Mouse (Mus musculus) lung, adult 18-20 months (tissue): ENCODE data around the gene Zdhhc1.

Source experiments
- DNase-seq, 2 experiments: peaks; one replicate each; pipeline ENCODE4 v3.0.0; 2022; ENCODE audit warnings: mixed read lengths in 2 of 2

The Zdhhc1 gene

DNA sequence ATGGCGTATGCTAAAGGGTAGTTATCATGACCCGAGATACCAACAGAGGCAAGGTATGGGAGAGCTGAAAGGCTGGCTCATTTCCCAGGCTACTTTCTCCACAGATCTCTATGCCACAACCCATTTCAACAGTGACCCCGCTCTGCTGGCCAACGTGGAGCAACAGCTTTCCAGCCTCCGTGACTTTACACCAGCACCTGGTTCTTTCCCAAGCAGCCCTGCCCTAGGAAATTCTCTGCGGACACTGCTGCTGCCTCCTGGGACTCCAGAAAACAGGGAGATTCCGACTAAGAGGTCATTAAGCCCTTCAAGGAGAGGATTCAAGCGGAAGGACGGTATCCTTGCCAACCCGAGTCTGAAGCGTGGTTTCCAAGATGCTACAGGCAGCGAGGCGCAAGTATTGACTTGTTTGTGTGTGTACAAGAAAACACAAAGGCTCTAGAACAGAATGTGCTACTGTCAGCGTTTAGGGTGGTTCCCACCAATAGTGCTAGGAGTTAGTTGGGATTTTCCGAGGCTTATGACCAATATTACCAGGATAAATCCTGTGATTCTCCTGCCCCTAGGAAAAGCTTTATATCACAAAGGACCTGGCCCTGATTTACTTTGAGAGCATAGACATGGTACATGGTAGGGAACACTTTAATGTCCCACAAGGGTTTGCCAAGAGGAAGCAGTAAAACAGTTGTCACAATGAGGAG is 44.6 kb downstream of the Zdhhc1 start:
- no peak for DNase-seq

DNA sequence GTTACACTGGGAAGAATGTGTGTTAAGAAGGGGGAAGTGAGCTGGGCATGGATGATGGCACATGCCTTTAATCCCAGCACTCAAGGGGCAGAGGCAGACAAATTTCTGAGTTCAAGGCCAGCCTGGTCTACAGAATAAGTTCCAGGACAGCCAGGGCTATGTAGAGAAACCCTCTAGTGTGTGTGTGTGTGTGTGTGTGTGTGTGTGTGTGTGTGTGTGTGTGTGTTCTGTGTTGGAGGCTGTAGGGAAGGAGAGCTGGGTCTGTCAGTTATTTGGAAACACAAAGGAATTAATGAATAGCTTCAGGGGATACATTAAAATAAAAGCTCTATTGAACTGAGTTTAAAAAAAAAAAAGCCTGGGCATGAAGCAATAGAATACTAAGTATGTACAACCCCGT is 45.7 kb downstream of the Zdhhc1 start:
- no peak for DNase-seq

GRCm38 (mm10) chr8:105448596-105448995 is 48.1 kb downstream of the Zdhhc1 start:
- no peak for DNase-seq

- no peak for DNase-seq
Observed at GRCm38 (mm10) chr8:105448188-105448587, 48.5 kb downstream of the Zdhhc1 start.

DNA sequence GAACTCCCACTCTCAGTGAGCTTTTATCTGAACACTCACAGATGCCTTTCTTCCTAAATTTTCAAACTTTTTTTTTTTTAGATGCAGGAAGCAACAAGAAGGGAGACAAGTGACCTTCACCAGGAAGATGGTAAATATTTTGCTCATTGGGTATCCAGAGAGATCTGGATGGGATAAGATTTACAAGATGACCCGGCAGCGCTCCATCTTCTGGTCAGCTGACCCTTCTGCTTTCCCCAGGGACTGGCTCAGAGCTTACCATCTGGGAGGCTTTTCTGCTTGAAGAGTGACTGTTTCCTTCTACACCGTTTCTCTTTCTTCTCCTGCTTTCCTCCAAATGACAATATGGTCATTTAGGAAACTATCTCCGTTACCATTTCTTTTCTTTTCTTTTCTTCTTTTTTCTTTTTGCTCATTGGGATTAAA is 50.6 kb downstream of the Zdhhc1 start:
- DNase-seq, result no peak

- no peak for DNase-seq
Observed at GRCm38 (mm10) chr8:105445296-105446126, 51.2 kb downstream of the Zdhhc1 start.

DNA sequence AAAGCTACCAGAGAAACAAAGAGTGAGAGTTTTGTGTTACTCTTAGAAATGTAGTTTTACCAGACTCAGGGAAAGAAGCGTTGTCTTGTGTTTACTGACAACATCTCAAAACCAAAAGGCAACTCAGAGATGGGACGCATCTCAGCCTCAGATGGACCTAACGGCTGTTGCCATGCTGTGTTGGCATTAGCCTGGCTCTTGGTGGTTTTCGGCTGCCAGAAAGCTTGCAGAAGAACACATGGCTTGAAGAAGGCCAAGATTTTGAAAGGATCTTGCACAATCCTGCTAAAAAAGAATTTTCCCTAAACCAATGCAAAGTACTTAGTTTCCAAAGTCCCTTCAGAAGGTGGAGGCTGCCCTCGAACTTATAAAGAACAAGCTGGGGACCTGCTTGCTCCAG is 54.0 kb downstream of the Zdhhc1 start:
- no peak for DNase-seq

DNA sequence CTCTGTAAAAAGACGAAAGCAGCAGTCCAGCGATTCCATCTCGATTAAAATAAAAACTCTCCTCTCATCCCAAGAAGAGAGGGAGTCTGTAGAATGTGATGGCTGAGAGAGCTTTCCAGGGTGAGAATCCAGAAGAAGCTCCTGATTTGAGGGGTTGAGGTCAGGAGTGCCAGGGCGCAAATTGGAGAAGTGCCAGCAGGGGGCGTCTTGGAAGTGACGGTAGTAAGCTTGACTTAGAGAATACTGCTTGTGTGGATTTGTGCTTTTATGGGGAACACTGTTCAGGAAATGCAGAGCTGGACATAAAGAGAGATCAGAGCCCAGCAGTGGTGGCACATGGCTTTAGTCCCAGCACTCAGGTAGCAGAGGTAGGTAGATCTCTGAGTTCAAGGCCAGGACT is 55.3 kb downstream of the Zdhhc1 start:
- DNase-seq, result peak in 1 of 2 experiments; percentile 42

DNA sequence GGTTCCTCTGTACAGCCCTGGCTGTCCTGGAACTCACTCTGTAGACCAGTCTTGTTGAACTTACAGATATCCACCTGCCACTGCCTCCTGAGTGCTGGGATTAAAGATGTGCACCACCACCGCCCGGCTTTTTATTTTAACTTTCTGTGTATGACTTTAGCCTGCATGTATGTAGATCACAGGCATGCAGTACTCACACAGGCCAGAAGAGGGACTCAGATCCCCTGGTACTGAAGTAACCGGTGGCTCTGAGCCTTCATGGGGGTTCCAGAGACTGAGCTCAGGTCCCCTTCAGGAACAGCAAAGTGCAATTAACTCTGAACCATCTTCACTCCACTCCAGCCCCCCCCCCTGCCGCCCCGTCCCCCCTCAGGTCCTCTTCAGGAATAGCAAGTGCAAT is 57.8 kb downstream of the Zdhhc1 start:
- DNase-seq, result peak; percentile 38 to 45

DNA sequence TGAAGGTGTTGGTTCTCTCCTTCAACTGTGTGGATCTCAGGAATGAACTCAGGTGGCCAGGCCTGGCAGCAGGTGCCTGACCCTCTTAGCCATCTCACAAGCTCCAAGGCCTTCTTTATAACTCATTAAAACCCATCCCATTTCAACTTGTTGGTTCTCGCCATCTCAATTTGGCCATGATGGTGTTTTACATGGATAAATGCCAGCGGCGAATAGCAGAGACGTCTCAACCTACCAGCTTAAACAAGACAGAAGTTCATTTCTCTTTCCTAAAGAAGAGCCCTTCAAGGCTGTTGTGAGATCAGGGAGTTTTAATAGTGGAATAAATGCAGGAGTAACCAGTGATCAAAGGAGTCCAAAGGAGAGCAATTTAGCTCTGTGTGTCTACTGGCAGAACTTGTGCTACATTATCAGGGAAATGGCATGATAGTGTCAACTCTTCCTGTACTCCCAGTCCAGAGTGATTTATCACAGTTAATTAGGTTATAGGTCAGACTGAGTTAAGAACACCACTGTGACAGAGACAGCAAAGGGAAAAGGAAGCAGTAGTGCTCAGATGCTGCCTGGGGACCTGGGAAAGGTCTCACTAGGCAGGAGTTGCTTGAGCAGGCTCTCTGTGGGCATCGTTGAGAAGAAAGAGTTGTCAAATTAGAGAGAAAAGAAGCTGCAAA is 59.5 kb downstream of the Zdhhc1 start:
- no peak for DNase-seq

DNA sequence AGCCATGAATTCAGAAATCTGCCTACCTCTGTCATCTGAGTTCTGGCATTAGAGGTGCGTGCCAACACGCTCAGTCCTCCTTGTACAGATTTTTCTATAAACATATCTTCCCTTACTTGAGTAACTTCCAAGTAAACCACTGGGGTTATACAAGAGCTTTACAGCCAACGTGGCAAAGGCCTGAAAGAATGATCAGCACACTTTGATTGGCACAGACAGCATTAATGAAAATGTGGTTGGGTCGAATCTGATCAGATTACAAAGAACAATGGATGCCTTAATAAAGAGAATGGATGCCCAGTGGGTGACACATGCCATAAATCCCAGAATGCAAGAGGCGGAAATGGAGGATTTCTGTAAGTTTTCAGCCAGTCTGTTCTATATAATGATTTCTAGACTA is 60.5 kb downstream of the Zdhhc1 start:
- DNase-seq, result no peak

GRCm38 (mm10) chr8:105434136-105434535 is 62.6 kb downstream of the Zdhhc1 start:
- DNase-seq, result no peak

- DNase-seq, result peak in 1 of 2 experiments; percentile 43
Observed at GRCm38 (mm10) chr8:105433511-105433910, 63.2 kb downstream of the Zdhhc1 start.

GRCm38 (mm10) chr8:105433021-105433420 is 63.7 kb downstream of the Zdhhc1 start:
- DNase-seq, result no peak

DNA sequence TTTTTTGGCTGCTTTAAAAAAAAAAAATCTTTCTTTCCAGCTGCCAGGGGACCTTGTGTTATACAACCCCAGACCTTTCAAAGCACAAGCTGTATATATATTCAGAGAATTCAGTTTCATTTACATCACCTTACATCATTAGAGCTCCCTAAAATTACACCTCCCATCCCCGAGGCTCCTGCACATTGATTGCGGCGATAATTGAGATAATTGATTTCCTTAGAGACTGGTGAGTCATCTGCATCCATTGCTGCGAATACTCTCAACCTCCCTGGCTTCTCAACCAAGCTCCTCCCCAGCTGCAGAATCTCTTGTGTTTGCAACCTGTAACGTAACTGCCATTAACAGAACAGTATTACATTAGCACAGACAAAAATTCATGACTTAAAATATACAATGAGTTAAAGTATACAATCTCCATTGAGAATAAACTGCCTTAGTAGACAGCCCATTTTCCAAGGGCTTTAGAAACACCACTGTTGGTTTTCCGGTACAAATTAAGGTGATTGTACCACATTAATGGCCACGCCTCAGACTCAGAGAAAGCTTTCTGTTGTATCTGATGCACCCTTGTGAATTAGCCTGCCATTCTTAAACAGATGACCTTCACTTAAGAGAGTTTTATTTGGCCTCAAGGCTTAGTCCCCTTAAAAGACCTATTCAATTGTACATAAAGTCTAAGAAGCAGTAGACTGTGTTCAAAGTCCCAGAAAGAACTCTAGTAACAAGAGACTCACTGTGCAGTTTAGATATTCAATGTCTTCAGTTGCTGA is 64.8 kb downstream of the Zdhhc1 start:
- DNase-seq, result no peak

DNA sequence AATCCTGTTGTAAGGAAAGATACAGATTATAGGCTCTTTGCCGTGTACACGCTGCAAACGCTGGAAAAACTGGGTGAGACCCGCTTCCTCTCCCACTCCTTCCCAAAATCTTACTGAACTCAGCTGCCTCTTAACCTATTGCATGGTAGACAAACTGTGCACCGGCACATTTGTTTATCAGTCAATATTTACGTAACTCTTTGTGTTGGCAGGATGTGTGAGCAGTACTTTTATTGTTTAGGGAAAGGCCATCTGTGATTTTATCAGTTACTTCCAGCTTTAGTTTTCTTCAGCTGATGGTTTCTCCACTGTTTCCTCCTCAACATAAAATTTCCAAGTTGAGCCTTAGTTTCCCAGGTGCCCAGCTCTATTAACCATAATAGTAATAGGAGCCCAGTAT is 69.8 kb downstream of the Zdhhc1 start:
- DNase-seq, result peak in 1 of 2 experiments; percentile 24
